Mouse (Mus musculus) spleen, adult 2 months (tissue): ENCODE data around the gene Itga7. TPM values are rescaled to one million over a fixed set of nuclear protein-coding genes. Genes with fewer than 3 reads are reported as not detected.
"Not testable (repeated sequence)": the region's sequence is repeated elsewhere in the genome, so short reads cannot be mapped to it uniquely, and the experiment has no call there.

Source experiments
- DNase-seq, 2 experiments: peaks; one replicate each; pipeline versions ENCODE4 v3.0.0 to v3.0.0-alpha.2; 2012 to 2021; ENCODE audit warnings: low spot score in 2 of 2, low read depth in 1 of 2
- H3K27ac ChIP-seq: fragments of 200-500 bp; 2 replicates; pipeline ENCODE4 v1.5.1; 2012; ENCODE audit warnings: low read length, inconsistent platforms; ENCODE audit not compliant: insufficient read depth
- H3K27me3 ChIP-seq: fragments of 200-500 bp; 2 replicates; pipeline ENCODE4 v1.6.1; 2012; ENCODE audit warnings: mild to moderate bottlenecking, moderate library complexity, low read length, inconsistent platforms; ENCODE audit not compliant: control insufficient read depth, insufficient read depth
- H3K36me3 ChIP-seq: fragments of 200-500 bp; 2 replicates; pipeline ENCODE4 v1.6.1; 2012; ENCODE audit warnings: mild to moderate bottlenecking, low read length, inconsistent platforms; ENCODE audit not compliant: control insufficient read depth, insufficient read depth
- H3K4me1 ChIP-seq: fragments of 200-500 bp; 2 replicates; pipeline ENCODE4 v1.6.1; 2011; ENCODE audit warnings: inconsistent platforms; ENCODE audit not compliant: control insufficient read depth, insufficient read depth, insufficient read length
- H3K4me3 ChIP-seq: fragments of 200-500 bp; 2 replicates; pipeline ENCODE4 v1.5.1; 2011; ENCODE audit warnings: mild to moderate bottlenecking, inconsistent platforms; ENCODE audit not compliant: insufficient read depth, insufficient read length; ENCODE audit errors: extremely low read depth
- CTCF ChIP-seq: fragments of 200-500 bp; IDR thresholded peaks from 2 replicates; pipeline ENCODE4 v1.5.1; 2011; ENCODE audit warnings: mild to moderate bottlenecking, inconsistent platforms; ENCODE audit not compliant: insufficient read depth, insufficient read length, insufficient replicate concordance; ENCODE audit errors: extremely low read depth
- POLR2A ChIP-seq: fragments of 200-500 bp; IDR thresholded peaks from 2 replicates; pipeline ENCODE4 v1.6.1; 2011; ENCODE audit warnings: low read depth, low read length, inconsistent platforms
- WGBS: fragments of 180-500 bp; shearing (Covaris S2); methylation state at CpG from one replicate; pipeline ENCODE4 v1.1.7; 2018; 5-methylcytosine and 5-hydroxymethylcytosine counted together
- polyA plus RNA-seq: library from polyadenylated mRNA; depleted of rRNA; stranded (reverse); fragments of >200 nt; gene quantifications from 2 replicates; pipeline ENCODE4 v1.2.3, GENCODE M21; 2012

Itga7 gene
- polyA plus RNA-seq, 1 experiment: 5.8 TPM

DNA sequence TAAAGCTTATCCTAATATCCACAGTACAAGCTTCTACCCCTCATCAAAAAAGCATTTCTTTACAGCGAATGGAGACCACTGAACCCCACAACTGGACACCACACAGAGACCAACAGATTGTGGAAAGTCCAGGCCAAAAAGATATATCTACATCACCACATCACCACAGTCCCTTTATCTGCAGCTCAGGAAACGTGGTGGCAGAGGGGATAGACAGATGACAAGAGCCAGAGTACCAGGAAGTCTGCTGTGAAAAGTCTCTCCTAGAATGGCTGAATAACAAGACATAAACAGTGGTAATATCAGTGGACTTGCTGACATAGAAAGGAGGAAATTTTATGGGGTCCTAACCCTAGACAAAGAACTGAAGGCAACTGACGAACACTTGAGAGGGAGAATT, 42.8 kb downstream of the Itga7 start:
- H3K36me3 ChIP-seq: no peaks in the 10 kb centered on the region
- TF ChIP-seq POLR2A: no peak
- no peak for TF ChIP-seq CTCF
- no peaks in the 10 kb centered on the region for H3K4me1 ChIP-seq
- no peak for DNase-seq
- WGBS: 69% methylated on average over 3 of the region's 3 CpGs
- H3K27ac ChIP-seq: no peak overlapping the region
- H3K4me3 ChIP-seq: no peak overlapping the region
- H3K27me3 ChIP-seq: no peaks in the 10 kb centered on the region

DNA sequence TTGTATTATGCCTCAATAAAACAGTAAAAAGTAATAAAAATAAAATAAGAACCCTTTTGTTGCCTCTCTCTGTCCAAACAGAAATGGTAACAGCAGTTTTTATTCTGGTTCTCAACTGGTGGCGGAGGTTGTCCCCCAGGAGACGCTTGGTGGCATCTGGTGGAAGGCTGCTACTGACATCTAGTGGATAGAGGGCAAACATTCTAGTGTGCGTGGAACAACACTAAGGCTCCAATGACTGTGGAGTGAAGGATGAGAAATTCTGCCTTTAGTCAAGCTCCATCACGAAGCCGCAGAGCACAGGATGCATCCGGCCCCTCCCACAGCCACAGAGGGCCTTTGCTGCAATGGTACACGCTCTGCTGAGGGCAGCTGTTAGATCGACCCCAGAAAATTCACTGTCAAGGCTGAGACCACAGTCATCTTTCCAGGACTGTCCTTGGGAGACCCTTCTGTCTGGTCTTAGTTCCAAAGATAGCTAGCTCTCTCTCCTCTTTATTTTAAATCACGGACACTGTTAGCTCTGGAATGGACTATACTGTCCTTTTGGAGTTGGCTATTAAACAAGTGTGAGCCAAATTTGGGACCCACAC, 44.0 kb downstream of the Itga7 start:
- H3K27ac ChIP-seq: no peak overlapping the region
- no peak for DNase-seq
- no peaks in the 10 kb centered on the region for H3K27me3 ChIP-seq
- no peak overlapping the region for H3K4me3 ChIP-seq
- H3K4me1 ChIP-seq: no peaks in the 10 kb centered on the region
- TF ChIP-seq POLR2A: no peak
- peak; percentile 36; the same call in 1 of the 2 replicates for TF ChIP-seq CTCF
- no peaks in the 10 kb centered on the region for H3K36me3 ChIP-seq
- WGBS: 16% methylated on average over 9 of the region's 9 CpGs

DNA sequence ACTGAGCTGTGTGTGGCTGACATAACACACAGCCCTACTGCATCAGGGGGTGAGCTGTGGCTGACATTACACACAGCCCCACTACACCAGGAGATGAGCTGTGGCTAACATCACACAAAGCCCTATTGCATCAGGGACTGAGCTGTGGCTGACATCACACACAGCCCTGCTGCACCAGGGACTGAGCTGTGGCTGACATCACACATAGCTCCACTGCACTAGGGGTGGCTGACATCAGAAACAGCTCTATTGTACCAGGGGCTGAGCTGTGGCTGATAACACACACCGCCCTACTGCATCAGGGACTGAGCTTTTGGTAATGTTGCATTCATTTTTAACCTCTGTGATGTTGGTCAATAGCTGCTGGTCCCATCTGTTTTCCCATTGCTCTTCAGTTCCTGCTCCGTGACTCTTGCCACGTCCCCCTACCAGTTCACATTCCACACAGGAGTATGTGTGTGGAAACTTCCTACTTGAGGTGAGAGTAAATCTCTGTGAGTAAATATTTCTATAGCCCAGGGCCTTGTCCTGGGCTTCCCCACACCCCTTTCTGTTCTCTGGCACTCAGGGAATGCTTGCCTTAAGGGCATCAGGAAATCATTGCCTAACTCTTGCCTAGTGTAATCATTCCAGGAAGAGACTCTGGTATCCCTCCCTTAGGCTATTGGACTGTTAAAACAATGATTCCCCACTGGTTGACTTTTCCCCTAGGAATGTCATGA, 47.2 kb downstream of the Itga7 start:
- WGBS: 85% methylated on average over 3 of the region's 3 CpGs
- no peak for DNase-seq
- no peak for TF ChIP-seq CTCF
- no peak for TF ChIP-seq POLR2A

DNA sequence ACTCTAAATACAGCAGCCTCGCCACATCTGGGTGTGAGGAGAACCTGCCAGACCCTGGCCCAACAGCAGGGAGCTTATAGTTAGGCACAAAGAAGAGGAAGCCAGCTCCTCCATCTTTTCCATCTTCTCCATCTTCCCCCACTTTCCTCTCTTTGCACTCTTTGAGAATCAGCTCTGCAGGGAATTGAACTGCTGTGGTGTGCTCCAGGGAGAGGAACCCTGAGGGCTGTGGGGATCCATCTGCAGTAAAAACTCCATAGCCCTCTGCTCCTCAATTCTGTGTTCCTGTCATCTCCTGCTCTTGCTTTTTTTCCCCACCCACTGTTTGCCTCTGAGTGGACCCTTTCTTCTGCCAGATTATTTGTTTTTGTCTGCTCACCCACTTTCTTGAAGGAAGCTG, 55.5 kb downstream of the Itga7 start, which contains the start of gene Olfr9:
Gene Olfr9, plus strand, starts transcription at position 301 of the 400 bp plus-strand sequence.
- not testable (repeated sequence) for H3K27ac ChIP-seq, H3K36me3 ChIP-seq, H3K27me3 ChIP-seq, DNase-seq, H3K4me3 ChIP-seq, H3K4me1 ChIP-seq
- 80% methylated on average over 1 of the region's 1 CpGs for whole genome bisulfite sequencing

More for the DNA sequence above, 47.2 kb downstream of the Itga7 start:
- no peaks in the 10 kb centered on the region for H3K27me3 ChIP-seq
- no peaks in the 10 kb centered on the region for H3K4me1 ChIP-seq
- no peaks in the 10 kb centered on the region for H3K36me3 ChIP-seq
- H3K27ac ChIP-seq: no peak overlapping the region
- H3K4me3 ChIP-seq: no peak overlapping the region

DNA sequence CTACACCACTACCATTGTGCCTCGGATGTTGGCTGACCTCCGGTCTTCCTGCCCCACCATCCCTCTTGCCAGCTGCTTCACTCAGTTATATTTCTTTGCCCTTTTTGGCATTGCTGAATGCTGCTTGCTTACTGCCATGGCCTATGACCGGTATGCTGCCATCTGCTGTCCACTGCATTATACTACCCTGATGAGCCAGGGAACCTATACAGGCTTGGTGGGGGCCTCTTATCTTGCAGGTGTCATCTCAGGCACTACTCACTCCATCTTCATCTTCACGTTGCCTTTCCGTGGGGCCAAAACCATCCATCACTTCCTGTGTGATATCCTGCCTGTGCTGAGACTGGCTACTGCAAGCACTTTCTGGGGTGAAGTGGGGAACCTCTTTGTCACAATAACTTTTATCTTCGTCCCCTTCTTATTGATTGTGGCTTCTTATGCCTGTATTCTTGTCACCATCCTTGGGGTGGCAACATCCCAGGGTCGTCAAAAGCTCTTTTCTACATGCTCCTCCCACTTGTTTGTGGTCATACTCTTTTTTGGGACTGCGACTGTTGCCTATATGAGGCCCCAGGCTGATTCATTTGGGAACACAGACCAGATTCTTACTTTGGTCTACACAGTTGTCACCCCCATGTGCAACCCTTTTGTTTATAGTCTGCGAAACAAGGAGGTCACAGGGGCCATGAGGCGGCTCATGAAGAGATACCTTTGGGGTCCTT, 56.7 kb downstream of the Itga7 start:
- not testable (repeated sequence) for DNase-seq, H3K27me3 ChIP-seq
- 54% methylated on average over 7 of the region's 10 CpGs for WGBS

DNA sequence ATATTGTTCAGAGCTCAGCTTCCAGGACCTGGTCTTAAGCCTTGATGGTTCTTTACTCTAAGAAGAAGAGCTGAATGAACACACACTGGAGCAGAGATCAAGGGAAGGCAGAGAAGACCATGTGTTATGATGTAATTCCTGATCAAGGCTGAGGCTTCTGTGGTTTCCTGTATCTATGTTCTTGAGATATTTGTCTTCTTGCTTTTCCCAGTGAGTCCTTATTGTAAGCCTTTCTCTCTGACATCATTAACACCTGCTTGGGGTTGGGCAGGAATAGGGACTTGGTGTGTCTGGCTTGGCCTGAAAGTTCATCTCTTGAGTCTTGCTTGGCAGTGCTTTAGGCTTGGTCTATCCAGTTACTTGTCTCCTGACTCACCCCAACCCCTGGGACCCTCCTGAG, 57.4 kb downstream of the Itga7 start:
- Histone ChIP-seq H3K4me3 (no peak overlapping the region), H3K4me1 (peaks cover 3% of the 10 kb centered on the region; the same call in 1 of the 2 replicates), H3K27me3 (no peaks in the 10 kb centered on the region), H3K36me3 (no peaks in the 10 kb centered on the region), H3K27ac (peak overlapping the region; percentile 58; the same call in 1 of the 2 replicates)
- TF ChIP-seq POLR2A (no peak), CTCF (no peak)
- DNase-seq: peak in 1 of 2 experiments; percentile 41

More for the DNA sequence above, 56.7 kb downstream of the Itga7 start:
- H3K36me3 ChIP-seq, H3K4me3 ChIP-seq, H3K4me1 ChIP-seq: not testable (repeated sequence)
- H3K27ac ChIP-seq: peak overlapping the region; percentile 58; the same call in 1 of the 2 replicates

DNA sequence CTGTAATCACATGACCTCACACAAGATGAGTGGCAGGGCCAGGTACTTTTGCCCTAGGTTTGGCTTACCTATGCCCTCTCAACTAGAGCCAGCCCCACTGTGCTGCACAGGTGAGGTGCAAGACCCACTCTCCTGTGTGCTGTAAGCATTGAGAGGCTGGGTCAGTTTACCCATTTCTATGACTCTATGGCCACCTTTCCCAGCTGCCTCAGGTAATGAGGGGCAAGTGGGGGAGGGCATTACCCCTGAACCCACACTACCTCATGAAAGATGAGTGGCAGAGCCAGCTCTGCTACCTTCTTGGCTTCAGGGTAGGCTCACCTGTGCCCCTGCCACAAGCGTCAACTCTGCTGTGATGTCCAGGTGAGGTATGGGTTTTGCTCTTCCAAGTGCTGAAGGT, 62.2 kb downstream of the Itga7 start:
- Histone ChIP-seq H3K27me3 (no peaks in the 10 kb centered on the region), H3K36me3 (no peaks in the 10 kb centered on the region), H3K4me3 (no peak overlapping the region), H3K27ac (no peak overlapping the region), H3K4me1 (0 out of 2 replicates have a peak, but pooled peaks cover 1% of the 10 kb centered on the region)
- DNase-seq: no peak
- 97% methylated on average over 1 of the region's 1 CpGs for WGBS
- no peak for TF ChIP-seq POLR2A
